Mouse (Mus musculus) stomach, postnatal 0 days (tissue): ENCODE results near the gene Ugt1a8. TPM values are rescaled to one million over a fixed set of nuclear protein-coding genes. Genes with fewer than 3 reads are reported as not detected.
"Not testable (repeated sequence)": the region's sequence is repeated elsewhere in the genome, so short reads cannot be mapped to it uniquely, and the experiment has no call there.

Experiments used
- ATAC-seq: fragments of 200-750 bp; cut with Nextera tagmentation; 2 replicates; pipeline ENCODE4 v1.8.0; 2017; ENCODE audit not compliant: low FRiP score, low TSS enrichment
- DNase-seq: peaks from one replicate; pipeline ENCODE4 v3.0.0-alpha.2; 2016; ENCODE audit warnings: low spot score
- H3K27ac ChIP-seq: fragments of 300-500 bp; sonication (generic); replicated peaks from 2 replicates; pipeline ENCODE4 v1.5.1; 2014; ENCODE audit warnings: mild to moderate bottlenecking, control low read depth
- H3K27me3 ChIP-seq: fragments of 300-500 bp; sonication (generic); 2 replicates; pipeline ENCODE4 v1.6.1; 2014; ENCODE audit warnings: low read length; ENCODE audit not compliant: control insufficient read depth, insufficient read depth
- H3K36me3 ChIP-seq: fragments of 300-500 bp; sonication (generic); 2 replicates; pipeline ENCODE4 v1.6.1; 2014; ENCODE audit warnings: low read length, mixed read lengths; ENCODE audit not compliant: control insufficient read depth, insufficient read depth
- H3K4me1 ChIP-seq: fragments of 300-500 bp; sonication (generic); replicated peaks from 2 replicates; pipeline ENCODE4 v1.6.1; 2014; ENCODE audit warnings: antibody characterized with exemption; ENCODE audit not compliant: control insufficient read depth, insufficient read depth
- H3K4me2 ChIP-seq: fragments of 300-500 bp; sonication (generic); replicated peaks from 2 replicates; pipeline ENCODE4 v1.6.1; 2014; ENCODE audit warnings: low read depth, mild to moderate bottlenecking, control low read depth, moderate library complexity
- H3K4me3 ChIP-seq: fragments of 300-500 bp; sonication (generic); 2 replicates; pipeline ENCODE4 v1.5.1; 2014; ENCODE audit warnings: low read depth, low read length, control low read depth
- H3K9ac ChIP-seq: fragments of 300-500 bp; sonication (generic); 2 replicates; pipeline ENCODE4 v1.6.1; 2014; ENCODE audit warnings: mild to moderate bottlenecking, low read length, control low read depth, mixed read lengths
- H3K9me3 ChIP-seq: fragments of 300-500 bp; sonication (generic); 2 replicates; pipeline ENCODE4 v1.6.1; 2016; ENCODE audit warnings: low read length; ENCODE audit not compliant: control insufficient read depth
- CTCF ChIP-seq: IDR thresholded peaks from 2 replicates; pipeline ENCODE4 v1.5.1; 2016; ENCODE audit warnings: antibody characterized with exemption, low read depth, mild to moderate bottlenecking, moderate library complexity
- EP300 ChIP-seq: optimal IDR thresholded peaks from 2 replicates; pipeline ENCODE3; 2016; ENCODE audit warnings: antibody characterized with exemption
- WGBS: fragments of 180-500 bp; shearing (Covaris S2); extraction: QIAGEN DNeasy Blood & Tissue Kit; methylation state at CpG from one replicate; pipeline ENCODE4 v1.1.7; 2014; 5-methylcytosine and 5-hydroxymethylcytosine counted together
- polyA plus RNA-seq: library from polyadenylated mRNA; unstranded; fragments of >200 nt; fragmentation: Nextera tagmentation; extraction: Ambion mirVana; gene quantifications from 2 replicates; pipeline ENCODE4 v1.2.1, GENCODE M21; 2015

Gene Ugt1a8
- polyA plus RNA-seq, 1 experiment from 2014 or later = not detected

DNA sequence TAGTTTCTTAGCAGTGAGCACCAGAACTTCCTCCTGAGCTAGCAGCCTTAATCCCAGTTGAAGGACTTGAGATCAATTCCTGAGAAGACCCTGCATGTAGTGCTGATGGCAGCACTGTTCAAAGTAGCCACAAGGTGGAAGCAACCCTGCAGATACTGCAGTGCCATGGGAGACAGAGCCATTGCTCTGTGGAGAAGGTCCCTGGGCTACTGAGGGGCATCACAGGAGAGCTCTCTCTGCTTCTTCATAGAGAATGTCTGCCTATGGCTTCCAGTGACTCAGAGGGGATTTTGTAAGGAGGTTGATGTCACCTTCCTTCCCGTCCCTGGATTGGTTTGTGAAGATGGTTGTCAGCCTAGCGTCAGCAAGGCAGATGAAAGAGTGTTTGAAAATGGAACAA, 62.5 kb downstream of the Ugt1a8 start:
- ATAC-seq = 0 out of 2 replicates have a peak, but pooled peaks have one; percentile 31
- not testable (repeated sequence) for H3K4me2 ChIP-seq, H3K36me3 ChIP-seq, H3K4me1 ChIP-seq, H3K27ac ChIP-seq, H3K4me3 ChIP-seq, H3K27me3 ChIP-seq, H3K9ac ChIP-seq, H3K9me3 ChIP-seq
- 63% methylated on average over 2 of the region's 2 CpGs for WGBS
- peak; percentile 18 for DNase-seq
- TF ChIP-seq CTCF = peak; percentile 66

- Histone ChIP-seq H3K4me2 (no peak overlapping the region), H3K27ac (no peak overlapping the region), H3K9ac (no peak overlapping the region), H3K27me3 (no peaks in the 10 kb centered on the region), H3K9me3 (no peaks in the 10 kb centered on the region), H3K4me1 (no peaks in the 10 kb centered on the region), H3K36me3 (no peaks in the 10 kb centered on the region), H3K4me3 (no peak overlapping the region)
- TF ChIP-seq CTCF = no peak
- TF ChIP-seq EP300 = no peak
- ATAC-seq (peak; percentile 98), DNase-seq (peak; percentile 38)
- WGBS = 39% methylated on average over 2 of the region's 2 CpGs
These were observed 70.8 kb downstream of the Ugt1a8 start for GRCm38 (mm10) chr1:88158430-88158829.

- ATAC-seq = no peak
These were observed 78.1 kb downstream of the Ugt1a8 start, which contains the start of gene Ugt1a5 for GRCm38 (mm10) chr1:88165711-88166110. Gene Ugt1a5, plus strand, starts transcription at chr1:88166012.

DNA sequence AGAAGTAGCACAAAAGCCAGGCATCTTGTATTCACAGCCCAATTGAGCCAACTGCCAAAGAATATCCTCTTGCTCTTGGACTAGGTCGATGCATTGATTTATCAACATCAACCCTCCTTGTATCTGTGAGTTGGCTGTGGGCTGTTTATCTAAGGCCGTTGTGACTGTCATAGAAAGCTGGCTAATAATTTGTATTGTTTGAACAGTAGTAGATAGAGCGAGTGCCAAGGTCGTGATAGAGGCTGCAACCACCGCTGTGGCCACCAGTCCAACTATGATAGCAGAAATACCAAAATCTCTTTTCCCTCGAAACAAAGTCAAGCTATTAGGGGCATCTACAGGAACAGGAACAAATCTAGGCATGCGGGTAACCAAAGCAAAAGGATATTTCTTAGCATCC, 84.6 kb downstream of the Ugt1a8 start:
- H3K4me3 ChIP-seq, DNase-seq, ATAC-seq, H3K4me1 ChIP-seq, H3K9ac ChIP-seq, H3K27ac ChIP-seq, H3K9me3 ChIP-seq, H3K27me3 ChIP-seq, H3K4me2 ChIP-seq, H3K36me3 ChIP-seq: not testable (repeated sequence)
- 74% methylated on average over 5 of the region's 7 CpGs for WGBS

More at GRCm38 (mm10) chr1:88165711-88166110, 78.1 kb downstream of the Ugt1a8 start, which contains the start of gene Ugt1a5:
- WGBS = 88% methylated on average over 5 of the region's 5 CpGs
- Histone ChIP-seq H3K9me3 (no peaks in the 10 kb centered on the region), H3K4me1 (no peaks in the 10 kb centered on the region), H3K27ac (no peak within 1 kb of the TSS), H3K4me2 (no peak within 1 kb of the TSS), H3K36me3 (no peaks in the 10 kb centered on the region), H3K27me3 (no peaks in the 10 kb centered on the region), H3K9ac (no peak within 1 kb of the TSS), H3K4me3 (no peak within 1 kb of the TSS)
- no peak for DNase-seq
- no peak for TF ChIP-seq EP300
- TF ChIP-seq CTCF = no peak

GRCm38 (mm10) chr1:88179657-88180056, 92.0 kb downstream of the Ugt1a8 start:
- Histone ChIP-seq H3K4me1 (no peaks in the 10 kb centered on the region), H3K27me3 (no peaks in the 10 kb centered on the region), H3K4me3 (no peak overlapping the region), H3K9me3 (no peaks in the 10 kb centered on the region), H3K36me3 (no peaks in the 10 kb centered on the region), H3K4me2 (no peak overlapping the region), H3K9ac (no peak overlapping the region), H3K27ac (no peak overlapping the region)
- ATAC-seq (no peak), DNase-seq (no peak)
- WGBS = 86% methylated on average over 1 of the region's 1 CpGs
- TF ChIP-seq CTCF (no peak), EP300 (no peak)

DNA sequence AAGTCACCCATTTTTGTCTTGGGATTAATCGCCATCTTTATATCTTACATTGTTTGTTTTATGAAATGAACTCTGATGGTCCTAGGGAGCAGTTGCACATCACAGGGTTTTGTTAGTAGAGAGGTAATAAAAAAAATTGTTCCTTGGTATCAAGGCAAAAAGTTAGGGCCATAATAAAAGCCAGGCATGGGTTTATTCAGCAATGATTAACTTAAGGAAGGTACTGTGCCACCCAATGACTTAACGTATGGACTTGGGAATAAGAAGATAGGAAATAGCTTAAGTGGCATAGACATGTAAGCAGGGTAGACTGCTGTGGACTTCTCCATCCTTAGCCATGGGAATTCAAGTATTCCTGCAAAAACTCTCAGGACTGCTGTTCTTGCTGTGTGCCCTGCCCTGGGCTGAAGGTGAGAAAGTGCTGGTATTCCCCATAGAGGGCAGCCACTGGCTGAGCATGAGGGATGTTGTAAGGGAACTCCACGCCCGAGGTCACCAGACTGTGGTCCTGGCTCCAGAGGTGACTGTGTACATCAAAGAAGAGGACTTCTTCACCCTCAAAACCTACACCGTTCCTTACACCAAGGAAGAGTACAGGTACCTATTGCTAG, 98.8 kb downstream of the Ugt1a8 start:
- TF ChIP-seq EP300 (no peak), CTCF (no peak)
- H3K4me3 ChIP-seq = no peak overlapping the region
- H3K27me3 ChIP-seq = no peaks in the 10 kb centered on the region
- DNase-seq = no peak
- H3K9me3 ChIP-seq = no peaks in the 10 kb centered on the region
- H3K27ac ChIP-seq = no peak overlapping the region
- H3K36me3 ChIP-seq = no peaks in the 10 kb centered on the region
- ATAC-seq = no peak
- no peaks in the 10 kb centered on the region for H3K4me1 ChIP-seq
- whole genome bisulfite sequencing = 84% methylated on average over 5 of the region's 5 CpGs
- no peak overlapping the region for H3K9ac ChIP-seq
- H3K4me2 ChIP-seq = no peak overlapping the region
